Mouse (Mus musculus): Measurements from ENCODE around the gene Surf2.

Gene Surf2

DNA sequence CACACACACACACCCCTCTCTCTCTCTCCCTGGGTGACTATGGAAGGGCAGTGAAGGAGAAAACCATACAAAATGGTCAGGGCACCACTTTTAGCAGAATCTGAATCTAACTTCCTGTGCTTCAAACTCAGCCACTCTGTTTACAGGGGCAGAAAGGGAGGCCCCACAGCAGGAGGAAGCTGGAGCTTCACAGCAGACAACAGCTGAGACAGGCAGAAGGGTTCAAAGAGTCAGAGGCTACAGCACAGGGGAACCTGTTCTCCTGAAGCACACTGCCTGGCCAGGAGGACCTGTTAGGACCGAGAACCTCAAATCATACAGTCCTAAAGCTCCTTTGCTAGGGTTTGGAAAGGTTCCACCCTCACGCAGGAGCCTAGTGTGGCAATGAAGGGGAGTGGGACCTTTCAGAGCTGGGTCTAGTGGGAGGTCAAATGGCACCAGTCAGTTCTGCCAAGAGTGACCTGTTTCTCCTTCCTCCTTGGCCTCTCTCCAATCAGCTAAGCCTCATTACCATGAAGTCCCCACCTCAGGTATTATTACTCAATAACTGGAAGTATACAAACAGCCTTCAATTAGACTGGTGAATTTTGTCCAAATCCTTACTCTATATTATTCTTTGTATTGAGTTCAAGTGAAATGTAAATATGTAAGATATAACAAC, 38.7 kb downstream of the Surf2 start:
- DNase-seq (ENCODE audit: inconsistent age in 2 of 2, low spot score in 1 of 2), result no peak

DNA sequence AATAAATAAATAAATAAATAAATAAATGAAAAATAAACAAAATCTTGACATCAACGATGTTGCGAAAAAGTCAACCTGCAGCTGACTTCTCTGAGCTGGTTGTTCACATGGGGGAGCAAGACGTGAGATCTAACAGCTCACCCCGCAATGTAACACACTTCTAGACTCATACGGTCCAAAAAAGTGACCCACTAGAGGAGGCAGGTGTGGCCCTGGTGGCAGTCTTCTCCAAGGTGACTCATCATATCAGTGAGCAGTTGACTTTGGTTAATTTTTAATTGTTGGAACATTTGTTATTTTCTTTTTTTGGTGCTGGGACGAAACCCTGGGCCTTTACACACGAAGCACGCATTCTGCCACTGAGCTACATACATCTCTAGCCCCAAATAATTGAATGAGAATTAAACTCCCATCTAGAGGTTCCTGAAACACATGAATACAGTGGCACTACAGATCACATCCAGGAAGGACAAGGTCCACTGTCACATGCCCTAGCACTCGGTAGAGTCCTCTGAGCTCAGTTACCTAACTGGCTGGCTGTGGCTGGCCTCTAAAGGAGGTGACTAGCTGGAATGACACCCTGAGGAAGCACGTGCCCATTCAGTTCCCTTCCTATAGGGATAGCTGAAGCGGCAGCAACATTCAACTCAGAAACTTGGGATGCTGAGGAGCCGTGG, 40.8 kb downstream of the Surf2 start:
- DNase-seq (ENCODE audit: inconsistent age in 2 of 2, low spot score in 1 of 2), result no peak

DNA sequence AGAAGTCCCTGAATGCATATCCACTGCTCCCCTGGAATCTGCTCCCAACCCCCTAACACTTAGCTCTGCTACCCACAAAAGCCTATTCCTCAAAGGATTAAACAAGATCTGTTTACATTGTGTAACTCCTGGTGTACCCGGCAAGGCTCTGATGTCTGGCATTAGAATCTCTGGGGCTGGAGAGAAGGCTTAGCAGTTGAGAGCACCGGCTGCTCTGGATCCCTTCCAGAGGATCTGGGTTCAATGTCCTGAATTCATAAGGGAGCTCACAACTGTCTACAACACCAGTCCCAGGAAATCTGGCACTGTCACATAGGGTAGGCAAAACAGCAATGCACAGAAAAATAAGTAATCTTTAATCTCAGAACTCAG, 41.3 kb downstream of the Surf2 start:
- DNase-seq (ENCODE audit: inconsistent age in 2 of 2, low spot score in 1 of 2), result no peak

DNA sequence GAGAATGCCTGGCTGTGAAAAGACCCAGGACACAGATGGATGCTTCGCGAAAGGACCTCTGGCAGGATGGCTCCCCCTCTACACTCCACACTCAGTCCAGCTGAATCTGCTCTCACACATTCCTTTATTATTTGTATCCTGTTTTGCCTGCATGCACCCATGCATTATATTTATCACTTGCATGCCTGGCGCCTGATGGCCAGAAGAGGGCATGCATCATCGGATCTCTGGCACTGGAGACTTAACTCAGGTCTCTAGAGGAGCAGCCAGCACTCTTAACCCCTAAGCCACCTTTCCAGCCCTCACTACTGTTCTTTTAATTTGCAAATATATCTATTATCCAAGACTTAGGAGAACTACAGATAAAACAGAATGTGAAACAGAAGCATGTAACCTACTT, 44.6 kb downstream of the Surf2 start:
- no peak for DNase-seq (ENCODE audit: inconsistent age in 2 of 2, low spot score in 1 of 2)

DNA sequence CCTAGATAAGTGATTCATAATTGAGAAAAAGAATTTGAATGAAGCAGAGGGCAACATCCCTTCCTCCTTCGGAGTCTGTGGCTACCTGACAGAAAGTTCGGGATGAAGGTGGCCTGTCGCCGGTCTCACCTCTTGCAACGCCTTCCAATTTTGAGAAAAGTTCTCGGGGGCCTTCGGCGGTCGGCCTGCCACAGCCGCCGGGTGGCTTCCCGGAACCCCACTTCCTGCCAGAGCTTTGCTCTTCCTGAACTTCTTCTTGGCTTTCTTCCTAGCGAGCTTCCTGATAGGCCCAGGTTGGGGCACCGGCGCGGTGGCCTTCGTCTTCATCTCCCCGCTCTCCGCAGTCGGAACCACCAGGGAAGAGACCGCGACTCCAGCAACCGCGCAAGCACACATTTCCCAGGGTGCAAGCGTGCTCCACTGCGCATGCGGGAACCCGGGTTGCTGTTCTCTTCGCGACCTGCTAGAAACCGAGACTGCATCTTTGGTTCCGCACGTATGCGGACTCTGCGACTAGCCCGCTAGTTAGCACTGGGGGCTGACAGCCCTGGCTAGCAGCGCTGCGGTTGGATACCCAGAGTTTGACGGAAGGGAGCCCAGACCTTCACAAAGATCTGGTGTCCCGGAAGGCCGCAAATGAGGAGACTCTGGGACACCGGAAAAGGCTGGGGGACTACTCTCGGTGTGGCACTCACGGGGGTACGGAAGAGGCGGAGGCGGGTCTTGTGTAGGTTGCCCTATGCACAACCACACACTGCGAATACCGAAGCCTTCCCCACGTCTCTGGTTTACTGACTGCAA, 48.0 kb downstream of the Surf2 start, which contains the start of gene Rexo4:
Gene Rexo4 (minus strand): TSS at position 464 of the 801 bp plus-strand sequence.
- DNase-seq (ENCODE audit: inconsistent age in 2 of 2, low spot score in 1 of 2), result peak; percentile 94 to 99

DNA sequence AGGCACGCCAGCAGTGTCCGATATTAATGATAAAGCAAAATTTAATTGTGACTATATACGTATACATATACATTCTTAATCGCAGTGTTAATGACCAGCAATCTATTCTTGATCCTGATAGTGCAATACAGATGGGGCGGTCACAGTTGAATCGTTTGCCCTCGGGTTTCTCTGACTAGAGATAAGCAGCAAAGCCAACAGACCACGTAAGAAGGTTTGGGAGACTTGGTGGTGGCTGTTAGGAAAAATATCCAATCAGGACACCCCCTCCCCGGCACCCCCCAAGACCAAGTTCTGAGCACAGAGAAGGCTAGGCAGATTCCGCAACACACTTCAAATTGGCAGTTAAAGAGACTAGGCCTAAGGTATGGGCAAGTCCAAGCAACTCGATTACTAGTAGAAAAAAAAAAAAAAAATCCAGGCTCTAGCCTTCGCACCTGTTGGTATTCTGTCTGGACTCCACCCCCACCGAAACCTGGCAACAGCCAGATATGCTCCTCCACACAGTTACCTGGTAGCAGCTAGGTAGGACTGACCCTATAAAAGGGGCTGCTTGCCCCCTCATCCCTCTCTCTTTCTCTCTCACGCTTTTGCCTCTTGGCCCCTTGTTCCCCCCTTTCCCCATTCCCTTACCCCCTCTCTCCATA, 48.7 kb downstream of the Surf2 start:
- DNase-seq (ENCODE audit: inconsistent age in 2 of 2, low spot score in 1 of 2), result no peak

DNA sequence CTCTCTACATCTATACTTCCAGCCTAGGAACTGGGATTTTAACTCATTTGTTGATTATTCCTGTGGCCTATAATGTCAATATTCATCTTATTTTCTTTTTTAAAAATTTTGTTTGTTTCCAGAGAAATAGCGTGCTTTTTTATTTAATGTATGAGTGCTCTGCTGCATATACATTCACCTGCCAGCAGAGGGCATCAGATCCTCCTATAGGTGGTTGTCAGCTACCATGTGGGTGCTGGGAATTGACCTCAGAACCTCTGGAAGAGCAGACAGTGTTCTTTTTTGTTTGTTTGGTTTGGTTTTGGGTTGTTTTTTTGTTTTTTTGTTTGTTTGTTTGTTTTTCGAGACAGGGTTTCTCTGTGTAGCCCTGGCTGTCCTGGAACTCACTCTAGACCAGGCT, 51.1 kb downstream of the Surf2 start:
- no peak for DNase-seq (ENCODE audit: inconsistent age in 2 of 2, low spot score in 1 of 2)

Data from adrenal gland, adult (tissue).